Mouse (Mus musculus): Measurements from ENCODE around the gene Guk1.
"Not testable (repeated sequence)": the region's sequence is repeated elsewhere in the genome, so short reads cannot be mapped to it uniquely, and the experiment has no call there.

Guk1 gene

GRCm38 (mm10) chr11:59192059-59192386 lies at the start of gene Guk1:
Guk1 (minus strand) TSS chr11:59192212.
- DNase-seq (ENCODE audit: low spot score), result no peak

GRCm38 (mm10) chr11:59239796-59240195 lies 47.8 kb upstream of the Guk1 start:
- no peak for DNase-seq (ENCODE audit: low spot score)

GRCm38 (mm10) chr11:59239428-59239785 lies 47.4 kb upstream of the Guk1 start:
- no peak for DNase-seq (ENCODE audit: low spot score)

DNA sequence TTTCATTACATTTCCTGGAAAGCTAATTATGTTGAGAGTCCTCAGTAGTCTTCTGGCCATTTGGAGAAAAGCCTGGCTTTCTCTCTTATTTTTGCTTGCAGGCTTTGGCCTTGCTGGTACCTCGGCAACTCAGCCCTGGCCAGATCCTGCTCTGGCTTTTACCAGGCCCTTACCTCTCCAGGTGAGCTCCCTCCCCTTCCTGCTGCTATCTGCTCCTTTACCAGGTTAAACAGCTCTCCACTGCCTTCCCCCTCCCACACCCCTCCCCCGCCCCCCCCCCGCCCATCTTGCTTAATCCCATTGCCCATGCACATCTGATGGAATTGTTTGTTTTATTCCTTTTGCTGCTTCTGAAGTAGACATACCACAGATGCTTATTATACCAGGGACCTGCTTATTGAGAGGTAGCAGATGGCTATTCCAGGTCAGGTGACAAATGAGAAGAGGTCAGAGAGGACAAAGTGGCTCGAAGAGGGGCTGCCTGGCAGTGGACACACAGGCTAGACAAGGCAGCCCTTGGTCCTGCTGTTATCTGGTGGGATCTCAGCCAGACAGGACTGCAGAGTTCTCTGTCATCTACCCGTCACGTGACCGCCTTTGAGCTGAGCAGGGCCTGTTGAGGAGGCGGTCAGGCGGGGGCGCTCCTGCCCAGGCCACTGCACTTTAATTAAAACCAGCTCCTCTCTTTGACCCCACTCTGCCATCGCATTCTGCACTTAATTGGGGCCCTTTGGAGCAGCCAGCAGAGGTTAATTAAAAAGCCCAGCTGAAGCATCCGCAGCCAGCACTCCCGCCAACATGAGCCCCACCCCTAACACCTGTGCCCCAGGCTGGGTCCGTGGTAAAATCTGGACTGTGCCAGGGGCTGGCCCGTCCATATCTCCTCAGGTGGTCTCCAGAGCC lies 46.8 kb upstream of the Guk1 start:
- DNase-seq (ENCODE audit: low spot score), result peak; percentile 89

GRCm38 (mm10) chr11:59232797-59233196 lies 40.8 kb upstream of the Guk1 start:
- peak; percentile 25 for DNase-seq (ENCODE audit: low spot score)

- DNase-seq (ENCODE audit: low spot score), result peak; percentile 80
Observed at GRCm38 (mm10) chr11:59230144-59230760, 38.2 kb upstream of the Guk1 start.

- DNase-seq (ENCODE audit: low spot score), result peak; percentile 95
Observed at GRCm38 (mm10) chr11:59228122-59228953, 36.3 kb upstream of the Guk1 start, which contains the start of gene Arf1. Arf1 (minus strand) TSS chr11:59228270.

GRCm38 (mm10) chr11:59227604-59228121 lies 35.7 kb upstream of the Guk1 start:
- DNase-seq (ENCODE audit: low spot score), result peak; percentile 18

DNA sequence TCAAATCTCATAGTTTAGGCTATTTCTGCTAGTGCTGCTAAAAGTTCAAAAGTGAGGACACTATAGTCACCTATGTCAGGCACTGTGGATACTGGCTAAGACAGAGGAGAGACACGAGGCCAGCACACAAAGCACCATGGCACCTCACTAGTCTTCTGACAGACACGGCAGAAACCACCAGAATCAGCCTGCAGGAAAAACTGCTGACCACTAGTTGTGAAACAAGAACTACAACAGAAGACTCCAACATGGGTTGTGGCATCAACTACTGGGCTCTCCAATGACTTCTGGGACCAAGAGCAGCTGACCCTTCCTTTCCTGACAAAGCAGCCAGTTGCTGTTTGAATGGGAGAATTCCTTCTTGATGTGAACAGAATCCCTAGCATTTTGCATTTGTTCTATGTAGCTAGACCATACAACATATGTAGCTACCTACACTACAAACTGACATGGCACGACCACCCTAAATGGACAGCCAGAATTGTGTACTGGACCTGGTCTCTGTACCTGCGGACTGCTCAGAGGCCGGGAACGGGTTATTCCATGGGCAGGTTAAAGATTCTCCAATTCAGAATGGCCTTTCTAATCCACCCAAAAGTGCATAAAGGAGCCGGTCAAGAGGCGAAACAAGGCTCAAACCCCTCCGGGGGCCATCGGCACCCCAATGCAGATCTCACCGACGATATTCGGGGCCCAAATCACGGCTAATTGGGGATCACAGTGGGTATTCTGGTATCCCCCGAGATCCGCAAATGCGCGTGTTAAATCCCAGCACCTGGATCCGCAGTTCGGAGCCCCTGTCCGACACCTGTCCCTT lies 35.0 kb upstream of the Guk1 start:
- peak; percentile 20 for DNase-seq (ENCODE audit: low spot score)

- DNase-seq (ENCODE audit: low spot score), result no peak
Observed at GRCm38 (mm10) chr11:59226251-59226650, 34.2 kb upstream of the Guk1 start.

DNA sequence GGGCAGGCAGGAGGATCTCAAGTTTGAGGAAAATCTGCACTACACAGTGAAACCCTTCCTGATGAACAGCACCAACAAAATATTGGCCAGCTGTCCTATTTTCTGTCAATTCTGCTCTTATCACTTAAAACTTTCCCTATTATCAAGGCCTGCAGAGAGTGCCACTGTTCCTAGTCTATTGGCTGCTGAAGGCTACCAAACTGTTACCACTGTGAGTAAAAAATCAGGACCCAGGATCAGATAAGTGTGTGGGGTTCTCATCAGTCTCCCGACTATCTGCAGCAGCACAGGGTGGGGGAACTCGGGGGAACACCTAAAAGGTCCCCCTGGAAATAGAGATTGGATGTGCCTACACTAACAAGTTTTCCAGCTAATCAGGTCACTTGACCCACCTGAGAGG lies 33.2 kb upstream of the Guk1 start:
- DNase-seq (ENCODE audit: low spot score), result no peak

GRCm38 (mm10) chr11:59224470-59224869 lies 32.5 kb upstream of the Guk1 start:
- no peak for DNase-seq (ENCODE audit: low spot score)

DNA sequence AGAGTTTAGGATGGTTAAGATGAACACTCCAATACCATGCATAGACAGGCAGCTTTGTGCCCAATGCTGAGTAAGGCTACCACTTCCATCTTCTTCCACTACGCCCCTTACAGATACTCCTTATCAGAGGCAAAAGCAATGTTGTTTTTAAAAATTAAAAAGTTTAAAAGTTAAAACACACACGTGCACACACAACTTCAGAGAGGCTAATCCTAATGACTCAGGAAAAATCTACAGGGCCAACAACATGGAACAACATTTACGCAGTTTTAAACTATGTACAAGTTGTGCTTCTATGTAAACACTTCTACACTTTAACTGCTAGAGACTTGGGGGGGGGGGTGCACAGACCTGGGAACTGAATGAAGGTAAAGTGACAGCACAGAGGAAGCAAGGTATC lies 32.0 kb upstream of the Guk1 start:
- no peak for DNase-seq (ENCODE audit: low spot score)

GRCm38 (mm10) chr11:59222306-59222705 lies 30.3 kb upstream of the Guk1 start:
- DNase-seq (ENCODE audit: low spot score), result no peak

DNA sequence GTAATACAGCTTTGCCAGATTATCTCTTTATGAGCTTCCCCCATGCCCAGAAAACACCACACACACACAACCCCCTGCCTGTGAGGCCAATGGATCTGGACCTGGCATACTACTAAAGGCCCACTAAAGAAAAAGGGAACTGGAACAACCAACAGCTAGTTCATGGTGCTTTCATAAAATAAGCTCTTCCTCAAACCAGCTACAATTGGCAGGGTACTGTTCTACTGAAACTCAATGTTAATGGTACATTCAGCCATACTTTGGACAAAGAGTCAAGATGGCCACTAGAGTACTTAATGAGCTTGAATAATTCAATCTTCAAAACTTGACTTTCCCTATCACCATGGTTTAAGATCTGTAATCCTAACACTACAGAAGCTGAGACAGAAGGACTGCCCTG lies 29.6 kb upstream of the Guk1 start:
- no peak for DNase-seq (ENCODE audit: low spot score)

GRCm38 (mm10) chr11:59219064-59219463 lies 27.1 kb upstream of the Guk1 start:
- peak; percentile 61 for DNase-seq (ENCODE audit: low spot score)

- DNase-seq (ENCODE audit: low spot score), result peak; percentile 62
Observed at GRCm38 (mm10) chr11:59218389-59218998, 26.5 kb upstream of the Guk1 start.

- no peak for DNase-seq (ENCODE audit: low spot score)
Observed at GRCm38 (mm10) chr11:59216955-59217354, 24.9 kb upstream of the Guk1 start.

- no peak for DNase-seq (ENCODE audit: low spot score)
Observed at GRCm38 (mm10) chr11:59212892-59213494, 21.0 kb upstream of the Guk1 start.

GRCm38 (mm10) chr11:59212320-59212719 lies 20.3 kb upstream of the Guk1 start:
- not testable (repeated sequence) for DNase-seq (ENCODE audit: low spot score)

DNA sequence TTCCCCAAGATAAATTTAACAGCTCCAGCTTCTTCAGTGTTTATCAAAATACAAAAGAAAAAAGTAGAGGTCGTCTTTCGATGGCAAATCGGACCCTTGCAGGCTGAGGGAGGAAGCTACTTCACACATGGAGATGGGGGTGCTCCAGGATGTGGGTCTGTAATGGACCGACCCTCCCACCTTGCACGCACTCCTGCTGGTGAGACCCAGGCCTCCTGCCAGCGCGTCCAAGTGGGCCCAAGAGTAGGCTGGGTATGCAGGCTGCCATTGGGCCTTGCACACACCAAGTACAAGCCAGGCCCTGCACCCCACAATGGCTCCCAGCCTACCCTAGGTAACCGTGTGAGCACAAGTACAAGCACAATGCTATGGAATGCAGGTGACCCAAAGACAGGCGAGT lies 19.5 kb upstream of the Guk1 start:
- DNase-seq (ENCODE audit: low spot score), result not testable (repeated sequence)
